Mouse (Mus musculus) hematopoietic stem cell, adult 5-6 weeks (primary cell): Measurements from ENCODE around the gene Ttc38. TPM values are rescaled to one million over a fixed set of nuclear protein-coding genes. Genes with fewer than 3 reads are reported as not detected.
A peak's percentile ranks its signal among the peaks of the same experiment; 100 is the strongest.

Experiments used
- ATAC-seq, 2 experiments: fragments of 125-278 bp in 1 of 2; replicated peaks in 1 of 2; 2 replicates each; pipeline ENCODE4 v1.8.0; 2016 to 2017; ENCODE audit warnings: inconsistent platforms in 2 of 2, mild to moderate bottlenecking in 2 of 2, moderate number of reproducible peaks in 2 of 2, low read depth in 1 of 2, moderate TSS enrichment in 1 of 2; ENCODE audit not compliant: low FRiP score in 2 of 2, poor library complexity in 2 of 2, severe bottlenecking in 2 of 2, insufficient read depth in 1 of 2, low TSS enrichment in 1 of 2
- total RNA-seq: library from RNA; stranded (forward); fragments of 172-1452, 232-1000 nt; gene quantifications from 2 replicates; pipeline ENCODE4 v1.2.3, GENCODE M21; 2017

Ttc38 gene
- total RNA-seq, 1 experiment from 2014 or later: 7.6 TPM

DNA sequence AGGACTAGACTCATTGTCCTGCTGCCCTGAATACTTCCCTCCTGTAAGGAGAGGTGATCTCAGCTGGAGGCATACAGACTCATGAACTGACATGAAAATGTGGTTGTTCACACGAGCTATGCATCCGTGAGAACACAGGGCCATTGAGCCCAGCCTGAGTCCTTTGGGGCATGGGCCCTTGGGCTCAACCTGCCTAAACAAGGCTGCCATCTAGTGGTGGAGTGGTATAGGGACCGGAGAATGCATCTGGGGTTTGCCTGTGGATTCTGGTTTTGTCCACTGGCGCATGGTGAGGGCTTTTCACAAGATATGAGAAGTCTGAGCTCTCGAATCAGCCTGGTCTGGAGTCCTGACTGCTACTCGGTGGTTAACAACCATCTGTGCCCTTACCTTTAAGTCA lies 35.6 kb downstream of the Ttc38 start:
- ATAC-seq: peak; percentile 69 to 89

DNA sequence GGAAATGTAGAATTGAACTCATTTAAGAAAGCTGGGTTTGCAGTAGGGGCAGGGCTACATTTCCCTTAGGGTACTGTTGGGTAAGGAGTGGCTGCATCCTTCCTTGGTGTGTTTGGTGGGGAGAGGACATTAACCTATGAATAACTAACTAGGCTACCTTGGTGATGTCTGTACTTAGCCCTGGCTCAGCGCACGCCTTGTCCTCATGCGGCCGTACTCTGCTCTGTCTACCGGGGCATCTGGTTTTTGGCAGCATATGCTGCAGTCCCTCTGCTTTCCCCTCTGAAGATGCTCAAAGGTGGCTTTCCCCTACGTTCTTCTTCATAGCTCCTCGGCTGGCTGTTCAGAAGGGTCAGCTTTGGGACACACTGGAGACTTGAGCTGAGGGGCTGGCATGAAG lies 45.2 kb downstream of the Ttc38 start:
- no peak for ATAC-seq

DNA sequence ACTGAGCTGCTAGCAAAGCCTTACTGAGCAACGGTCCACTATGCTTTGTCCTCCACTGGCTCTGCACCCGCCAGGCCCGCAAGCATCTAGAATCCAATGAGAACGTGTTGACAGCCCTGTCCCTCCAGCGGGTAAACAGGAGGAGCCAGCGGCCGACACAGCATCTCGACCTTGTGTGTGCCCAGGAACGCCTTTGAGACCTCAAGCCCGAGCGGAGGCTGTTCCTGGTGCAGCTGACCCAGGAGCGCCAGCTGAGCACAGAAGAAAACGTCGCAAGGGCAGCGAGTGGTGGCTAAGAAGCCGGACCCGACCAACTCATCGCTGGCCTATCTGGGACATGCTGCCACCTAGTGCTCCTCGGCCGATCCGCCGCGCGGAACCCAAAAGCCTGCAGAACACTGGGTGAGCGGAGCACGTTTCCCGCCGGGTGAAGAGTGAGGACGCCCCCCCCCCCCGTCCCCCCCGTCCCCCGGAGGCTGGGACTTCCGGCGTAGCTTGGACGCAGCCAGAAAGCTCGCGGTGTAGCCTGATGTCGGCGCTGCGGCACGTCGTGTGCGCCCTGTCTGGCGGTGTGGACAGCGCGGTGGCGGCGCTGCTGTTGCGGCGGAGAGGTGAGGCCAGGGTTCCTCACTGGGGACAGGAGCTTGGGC lies 46.9 kb downstream of the Ttc38 start, which contains the start of gene Trmu:
TSS of gene Trmu (plus strand) at position 465 of the 650 bp plus-strand sequence.
- peak; percentile 89 to 92 for ATAC-seq

DNA sequence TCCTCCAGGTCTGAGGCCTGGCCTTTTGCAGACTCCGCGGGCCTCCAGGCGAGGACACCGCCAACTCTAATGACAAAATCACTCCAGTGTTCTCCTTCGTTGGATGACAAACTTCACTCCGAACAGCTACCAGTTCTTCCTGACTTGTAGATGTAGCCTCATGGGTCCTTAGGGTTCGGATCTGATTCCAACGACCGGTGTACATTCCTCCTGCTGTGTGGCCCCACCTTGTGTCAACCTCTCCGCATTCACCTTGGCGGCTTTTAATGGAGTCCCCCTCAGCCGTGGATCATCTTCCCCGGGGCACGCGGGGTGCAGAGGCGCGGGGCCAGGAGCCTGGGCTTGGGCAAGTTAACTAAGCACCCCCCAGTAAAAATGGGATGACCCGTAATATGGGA lies 47.4 kb downstream of the Ttc38 start:
- ATAC-seq: peak in 1 of 2 experiments; percentile 9; a peak in 1 of 4 replicates

DNA sequence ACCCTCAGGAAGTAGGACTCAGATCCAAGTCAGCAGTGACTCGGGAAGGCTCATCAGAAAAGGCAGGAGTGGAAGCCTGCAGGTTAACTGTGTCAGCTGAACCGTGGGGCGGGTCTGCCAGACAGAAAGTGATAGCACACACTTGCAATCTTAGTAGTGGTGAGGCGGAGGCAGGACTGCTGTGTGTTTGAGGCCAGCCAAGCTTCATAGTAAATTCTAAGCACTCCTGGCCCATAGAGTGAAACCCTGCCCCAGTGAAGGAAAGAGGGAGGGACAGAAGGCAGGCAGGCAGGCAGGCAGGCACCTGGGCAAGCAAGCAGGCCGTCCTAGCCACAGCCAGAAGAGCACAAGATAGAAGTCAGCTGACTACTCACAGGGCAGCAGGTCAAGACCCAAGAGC lies 53.5 kb downstream of the Ttc38 start:
- no peak for ATAC-seq

DNA sequence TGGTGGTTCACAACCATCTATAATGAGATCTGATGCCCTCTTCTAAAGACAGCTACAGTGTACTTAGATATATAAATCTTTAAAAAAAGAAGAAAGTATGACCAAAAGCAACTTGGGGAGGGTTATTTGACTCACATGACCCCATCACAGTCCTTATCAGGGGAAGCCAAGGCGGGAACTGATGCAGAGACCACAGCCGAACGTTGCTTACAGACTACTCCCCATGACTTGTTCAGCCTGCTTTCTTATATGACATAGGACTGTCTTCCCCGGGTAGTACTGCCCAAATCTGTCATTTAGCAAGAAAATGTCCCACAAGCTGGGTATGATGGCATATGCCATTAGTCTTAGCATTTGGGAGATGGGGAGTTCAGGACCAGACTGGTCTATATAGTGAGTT lies 57.1 kb downstream of the Ttc38 start:
- no peak for ATAC-seq

DNA sequence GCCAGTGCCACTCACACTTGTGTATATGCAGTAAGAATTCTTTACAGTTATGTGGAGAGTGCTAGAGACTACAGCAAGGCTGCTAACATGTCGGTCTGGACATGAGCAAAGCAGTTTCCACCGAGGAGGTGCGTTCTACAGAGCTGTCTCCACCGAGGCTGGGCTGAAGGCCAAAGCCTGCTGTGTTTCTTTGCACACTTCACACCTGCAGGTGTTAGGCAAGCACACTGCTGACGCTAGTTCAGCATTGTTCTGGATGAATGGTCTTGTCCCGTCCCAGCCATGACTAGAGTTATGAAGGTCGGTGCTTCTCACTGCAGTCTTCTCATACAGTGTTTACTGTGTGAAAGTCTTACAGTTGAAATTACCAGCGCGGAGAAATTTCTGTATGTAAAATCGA lies 59.9 kb downstream of the Ttc38 start:
- ATAC-seq: no peak

DNA sequence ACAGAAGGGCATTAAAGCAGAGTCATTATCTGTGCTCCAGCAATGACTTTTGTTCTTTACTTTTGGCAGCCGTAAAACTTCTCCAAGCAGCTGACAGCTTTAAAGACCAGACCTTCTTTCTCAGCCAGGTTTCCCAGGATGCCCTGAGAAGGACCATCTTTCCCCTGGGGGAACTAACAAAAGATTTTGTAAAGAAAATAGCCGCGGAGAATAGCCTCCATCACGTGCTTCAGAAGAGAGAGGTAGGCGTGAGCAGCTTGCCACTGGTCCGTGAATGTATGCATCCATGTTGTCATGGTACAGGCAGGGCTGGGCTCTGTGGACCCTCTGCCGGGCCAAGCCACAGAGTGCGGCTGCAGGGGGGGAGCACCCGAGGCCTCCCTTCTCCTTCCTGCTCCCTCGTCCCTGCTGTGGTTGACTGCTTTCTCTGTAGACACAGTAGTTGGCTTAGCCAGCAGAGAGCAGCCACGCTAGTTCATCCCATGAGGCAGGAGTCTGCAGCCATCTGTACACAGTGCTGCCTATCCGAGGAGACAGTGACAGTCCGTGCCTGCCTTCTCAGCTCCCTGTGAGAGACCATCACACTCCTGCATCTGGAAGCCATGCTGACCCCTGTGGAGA lies 60.5 kb downstream of the Ttc38 start:
- no peak for ATAC-seq

DNA sequence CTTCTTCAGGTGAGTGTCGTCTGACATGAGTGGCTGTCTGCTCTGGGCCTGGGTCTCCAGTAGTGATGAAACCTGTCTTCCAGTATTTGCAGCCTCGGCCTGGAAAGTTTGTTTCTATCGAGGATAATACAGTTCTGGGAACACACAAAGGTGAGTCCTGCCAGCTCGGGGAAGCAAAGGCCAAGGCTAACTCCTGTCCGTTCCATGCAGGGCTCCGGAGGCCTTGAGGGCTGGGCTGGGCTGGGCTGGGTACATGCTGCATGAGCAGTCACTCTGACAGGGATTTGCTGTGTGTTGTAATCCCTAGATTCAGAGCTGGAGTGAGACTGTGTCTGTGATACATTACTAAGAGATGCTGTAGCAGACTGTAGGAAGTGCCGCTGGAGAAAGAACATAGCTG lies 61.8 kb downstream of the Ttc38 start:
- ATAC-seq: no peak

DNA sequence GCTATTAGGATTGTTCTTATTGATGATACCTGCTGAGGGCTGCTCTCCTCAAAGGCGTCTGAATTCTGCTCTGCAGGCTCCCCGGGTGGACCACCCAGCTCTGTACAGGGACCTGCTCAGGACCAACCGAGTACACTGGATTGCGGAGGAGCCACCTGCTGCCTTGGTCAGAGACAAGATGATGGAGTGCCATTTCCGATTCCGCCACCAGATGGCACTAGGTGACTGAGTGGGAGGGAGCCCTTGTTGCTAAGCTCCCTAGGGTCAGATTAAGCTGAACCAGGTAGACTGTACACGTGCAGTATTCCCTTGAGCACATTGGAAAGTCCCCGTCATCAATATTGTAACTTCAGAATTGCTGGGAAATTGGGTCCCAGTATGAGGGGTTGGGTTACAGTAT lies 64.2 kb downstream of the Ttc38 start:
- peak; percentile 59 to 68; a peak in 3 of 4 replicates for ATAC-seq

DNA sequence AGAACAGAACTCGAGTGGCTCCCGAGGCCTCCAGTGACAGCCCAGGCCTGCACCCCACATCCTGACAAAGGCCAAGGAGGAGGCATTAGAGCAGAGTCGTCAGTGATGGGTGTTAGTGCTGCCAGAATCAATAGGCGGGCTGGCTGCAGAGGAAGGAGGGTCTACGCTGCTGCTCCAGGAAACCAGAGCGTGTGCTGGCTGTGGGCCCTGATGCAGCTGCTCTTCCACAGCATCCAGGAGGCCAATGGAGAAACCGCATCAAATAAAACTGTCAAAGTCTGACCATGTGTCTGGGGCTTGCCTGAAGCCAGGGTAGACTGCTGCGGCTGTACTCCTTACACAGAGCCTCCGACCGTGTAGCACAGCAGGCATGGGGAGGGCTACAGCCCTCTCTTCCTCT lies 65.0 kb downstream of the Ttc38 start:
- ATAC-seq: no peak

DNA sequence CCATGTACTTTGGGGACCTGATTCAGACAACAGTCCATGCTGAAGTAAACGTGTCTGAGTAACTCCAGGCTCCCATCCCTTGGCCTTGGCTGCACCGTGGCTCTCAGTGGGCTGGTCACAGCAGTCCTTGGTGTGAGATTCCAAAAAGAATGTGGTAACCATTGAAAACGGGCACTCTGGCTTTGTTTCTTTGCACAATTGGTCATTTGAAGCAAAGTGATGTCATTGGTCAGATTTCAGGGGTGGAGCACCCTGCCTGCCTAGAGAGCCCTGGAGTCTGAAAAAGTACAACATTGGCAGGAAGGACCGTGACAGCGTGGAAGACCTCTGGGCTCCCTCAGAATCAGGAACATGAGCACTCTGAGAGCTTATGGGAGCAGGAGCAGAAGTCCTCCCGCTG lies 67.3 kb downstream of the Ttc38 start:
- ATAC-seq: no peak

DNA sequence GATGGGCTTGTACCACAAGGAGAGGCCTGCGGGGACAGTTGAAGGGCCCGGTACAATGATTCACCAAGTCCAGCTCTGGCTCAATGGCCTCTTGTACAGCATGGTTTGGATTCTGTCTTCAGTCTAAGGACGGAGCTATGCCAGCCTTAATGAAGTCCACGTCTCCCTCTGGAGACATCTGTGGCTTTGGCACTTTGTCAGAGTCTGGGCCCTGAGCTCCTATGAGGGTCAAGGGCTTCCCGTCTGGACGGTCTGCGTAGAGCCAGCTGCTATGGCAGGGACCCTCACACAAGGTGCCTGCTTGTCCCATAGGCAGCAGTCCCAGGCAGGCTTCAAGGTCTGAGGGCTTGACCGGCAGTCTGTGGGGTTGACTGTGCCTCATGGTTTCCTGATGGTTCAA lies 68.2 kb downstream of the Ttc38 start:
- no peak for ATAC-seq

DNA sequence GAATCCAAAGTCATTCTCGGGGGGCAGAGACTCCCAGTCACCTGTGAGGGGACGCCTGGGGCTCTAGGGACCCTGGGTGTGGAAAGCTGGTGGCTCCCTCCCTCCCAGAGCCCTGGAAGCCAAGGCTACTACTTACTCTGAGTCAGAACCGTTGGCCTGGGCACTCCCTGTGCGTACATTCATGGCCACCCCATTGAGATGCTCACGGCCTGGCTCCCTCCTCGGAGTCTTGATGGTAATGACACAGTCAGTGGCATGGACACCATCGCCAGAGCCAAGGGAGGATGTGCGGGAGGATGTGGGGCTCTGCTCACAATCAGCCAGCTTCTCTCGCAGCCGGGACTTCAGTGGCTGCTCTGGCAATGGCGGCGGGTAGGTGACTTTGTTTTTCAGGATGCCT lies 68.7 kb downstream of the Ttc38 start:
- no peak for ATAC-seq

DNA sequence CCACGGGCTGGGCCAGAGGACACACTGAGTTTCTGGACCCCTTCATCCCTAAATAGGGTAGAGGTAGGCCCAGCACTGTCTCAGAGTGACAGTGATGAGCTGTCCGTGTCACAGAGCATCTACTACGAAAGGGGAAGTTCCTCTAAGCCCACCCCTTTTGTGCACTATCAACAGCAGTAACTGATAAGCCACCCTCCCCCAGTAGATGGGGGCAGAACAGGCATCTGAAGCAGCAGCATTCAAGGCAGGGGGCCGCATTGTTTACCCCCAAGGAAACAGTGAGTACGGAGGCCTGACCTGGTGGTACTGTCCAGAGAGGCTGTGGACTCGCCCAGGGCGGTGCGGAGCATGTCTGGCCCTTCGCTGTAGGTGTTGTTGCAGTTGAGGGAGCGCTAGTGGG lies 70.4 kb downstream of the Ttc38 start:
- ATAC-seq: no peak

DNA sequence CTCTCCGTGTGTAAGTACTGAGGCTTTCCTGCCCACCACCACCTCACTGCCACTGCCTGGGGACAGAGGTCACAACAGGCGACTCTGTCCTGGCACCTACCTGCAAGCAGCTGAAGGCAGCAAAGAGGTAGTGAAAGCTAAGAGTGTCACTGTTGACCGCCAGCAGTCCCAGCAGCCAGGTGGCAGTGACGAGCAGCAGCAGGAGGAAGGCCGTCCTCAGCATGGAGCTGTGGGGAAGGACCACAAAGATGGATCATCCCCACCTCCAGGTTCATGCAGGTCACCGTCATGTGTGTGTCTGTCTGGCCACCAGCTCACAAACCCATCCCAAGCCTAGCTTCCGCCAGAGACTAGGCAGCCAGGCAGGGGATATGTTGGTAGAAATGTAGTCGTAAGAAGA lies 71.7 kb downstream of the Ttc38 start:
- ATAC-seq: no peak
